Mouse (Mus musculus) lung, postnatal 4 days (tissue): Measurements from ENCODE around the gene Tmcc3.
A peak's percentile ranks its signal among the peaks of the same experiment; 100 is the strongest.

Source experiments
- DNase-seq, 2 experiments: peaks; one replicate each; pipeline ENCODE4 v3.0.0; 2021

Tmcc3 gene

GRCm38 (mm10) chr10:94551924-94552523 lies 240.3 kb downstream of the Tmcc3 start:
- peak in 1 of 2 experiments; percentile 25 for DNase-seq

DNA sequence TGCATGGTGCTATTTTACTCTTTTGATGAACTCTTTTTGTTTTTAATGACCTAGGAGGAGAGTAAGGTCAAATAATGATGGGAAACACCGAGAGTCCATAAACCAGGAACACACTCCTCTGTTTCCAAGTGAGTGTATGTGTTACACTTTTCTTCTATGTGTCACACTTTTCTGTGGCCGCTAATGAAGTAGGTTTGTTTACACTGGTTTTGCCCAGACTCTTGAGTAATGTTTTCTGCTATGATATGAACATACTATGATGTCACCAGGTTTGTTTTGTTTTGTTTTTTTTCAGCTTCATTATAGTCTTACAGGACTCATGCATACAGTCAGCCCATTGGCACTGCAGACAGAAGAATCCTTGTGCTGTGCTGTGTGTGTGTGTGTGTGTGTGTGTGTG lies 243.6 kb downstream of the Tmcc3 start:
- DNase-seq, result no peak

DNA sequence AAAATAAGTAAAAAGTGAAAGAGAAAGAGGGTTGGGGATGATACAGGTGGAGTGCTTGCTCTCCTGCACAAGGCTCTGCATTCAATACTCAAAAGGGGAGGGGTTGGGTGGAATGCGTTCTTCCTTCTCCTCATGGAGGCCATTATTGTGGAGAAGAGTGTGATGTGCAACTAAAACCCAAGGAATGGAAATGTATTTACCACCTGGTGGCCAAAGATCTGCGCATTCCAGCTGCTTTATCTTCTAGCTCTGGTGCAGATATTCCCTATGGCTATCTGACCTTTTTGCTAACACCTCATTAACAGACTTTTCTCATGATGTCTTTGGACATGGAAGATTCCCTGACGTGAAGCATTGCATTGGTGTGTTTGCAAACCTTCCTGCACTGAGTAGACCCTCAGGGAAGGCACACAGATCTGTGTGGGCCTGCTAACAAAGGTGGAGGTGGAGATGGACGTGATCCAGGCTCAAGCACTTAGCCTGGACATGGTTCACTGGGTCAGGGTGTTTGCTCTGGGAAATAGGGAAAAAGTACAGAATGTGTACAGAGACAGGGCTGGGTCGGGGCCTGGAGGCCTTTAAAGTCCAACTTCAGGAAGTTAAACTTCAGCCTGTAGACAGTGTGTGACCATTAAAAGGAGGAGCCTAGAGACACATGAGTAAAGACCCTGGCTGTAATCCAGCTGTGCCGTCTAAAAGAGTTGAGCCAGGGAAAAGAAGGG lies 245.8 kb downstream of the Tmcc3 start:
- no peak for DNase-seq

DNA sequence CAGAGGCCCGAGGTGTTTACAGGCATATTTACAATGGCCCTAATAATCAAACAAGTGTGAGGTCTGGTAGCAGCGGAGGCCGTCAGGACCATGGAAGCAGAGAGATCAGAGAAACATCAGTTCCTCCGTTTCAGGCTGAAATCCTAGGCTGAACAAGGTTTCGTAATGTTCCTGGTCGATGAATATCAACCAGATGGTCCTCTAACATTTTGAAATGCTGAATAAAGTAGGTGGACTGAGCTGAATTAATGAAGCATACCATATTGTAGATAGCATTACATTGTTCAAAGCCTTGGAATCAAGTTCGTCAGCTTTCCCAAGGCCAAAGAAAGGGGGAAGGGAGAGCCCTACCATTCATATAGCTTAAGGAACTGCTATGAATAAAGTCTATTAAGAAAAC lies 247.1 kb downstream of the Tmcc3 start:
- DNase-seq, result no peak

GRCm38 (mm10) chr10:94561351-94561750 lies 249.6 kb downstream of the Tmcc3 start:
- DNase-seq, result no peak

- DNase-seq, result peak in 1 of 2 experiments; percentile 61
Observed at GRCm38 (mm10) chr10:94562188-94562587, 250.4 kb downstream of the Tmcc3 start.

GRCm38 (mm10) chr10:94562991-94563390 lies 251.2 kb downstream of the Tmcc3 start:
- DNase-seq, result no peak

GRCm38 (mm10) chr10:94565410-94566221 lies 253.9 kb downstream of the Tmcc3 start:
- DNase-seq, result no peak

DNA sequence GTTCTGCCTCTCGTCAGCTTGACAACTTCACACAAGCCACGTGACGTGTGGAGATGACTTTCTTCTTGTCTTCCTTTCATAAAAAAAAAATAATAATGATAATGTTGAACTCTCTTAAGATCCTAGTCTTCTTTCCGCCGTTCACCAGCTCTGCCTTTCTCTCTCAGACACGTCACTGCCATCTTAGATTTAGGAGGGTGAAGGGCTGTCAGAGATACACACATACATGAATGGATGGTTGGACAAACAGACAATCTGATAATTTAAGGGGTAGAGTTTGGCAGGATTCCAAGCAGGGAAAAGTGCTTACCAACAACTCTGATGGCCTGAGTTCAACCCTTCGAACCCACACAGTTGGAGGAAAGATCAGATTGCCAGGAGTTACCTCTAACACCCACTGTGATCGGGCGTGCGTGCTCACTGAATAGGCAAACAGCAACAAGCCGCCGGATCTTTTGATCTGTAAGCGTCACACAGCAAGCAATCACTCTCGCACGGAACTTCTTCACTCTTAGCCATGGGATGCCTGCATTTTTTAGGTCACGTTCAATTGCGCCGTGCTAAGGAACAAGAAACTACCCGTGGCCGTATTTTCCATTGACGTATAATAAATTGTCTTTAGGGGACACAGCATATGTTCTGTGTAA lies 254.6 kb downstream of the Tmcc3 start:
- no peak for DNase-seq

DNA sequence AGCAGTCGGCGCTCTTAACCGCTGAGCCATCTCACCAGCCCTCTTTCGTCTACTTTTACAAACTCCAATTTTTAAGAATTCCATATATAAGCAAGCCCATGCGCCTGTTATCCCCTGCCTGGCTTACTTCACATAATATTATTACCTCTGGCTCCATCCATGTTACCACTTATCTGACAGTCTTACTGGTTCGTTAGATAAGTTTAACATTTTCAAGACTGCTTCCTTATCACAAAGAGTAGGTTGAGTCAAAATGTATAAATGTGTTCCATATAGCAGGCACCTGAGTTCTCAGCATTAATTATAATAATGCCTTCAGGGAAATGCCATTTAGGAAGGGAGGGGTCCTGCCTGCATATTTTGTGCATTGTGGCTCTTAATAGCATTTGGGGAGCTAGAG lies 255.5 kb downstream of the Tmcc3 start:
- no peak for DNase-seq

- DNase-seq, result no peak
Observed at GRCm38 (mm10) chr10:94567915-94568314, 256.2 kb downstream of the Tmcc3 start.

DNA sequence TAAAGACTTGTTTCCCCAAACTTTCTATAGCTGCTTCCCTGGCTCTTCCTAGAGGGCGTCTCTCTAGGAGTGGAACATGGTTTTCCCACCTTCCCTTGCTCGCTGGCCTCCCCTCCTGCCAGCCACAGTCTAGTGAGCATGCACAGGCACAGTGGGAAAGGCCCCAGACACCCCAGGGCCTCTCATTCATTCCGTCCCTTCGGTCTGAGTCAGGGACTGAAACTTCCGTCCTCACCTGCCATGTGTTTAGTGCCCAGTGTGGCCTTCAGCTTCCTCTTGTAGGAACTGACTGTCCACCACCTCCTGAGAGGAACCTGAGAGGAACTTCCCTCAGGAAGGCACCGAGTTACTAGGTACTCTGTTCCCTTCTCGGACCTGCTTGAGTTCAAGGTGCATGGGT lies 257.1 kb downstream of the Tmcc3 start:
- DNase-seq, result no peak

- no peak for DNase-seq
Observed at GRCm38 (mm10) chr10:94569731-94570130, 258.0 kb downstream of the Tmcc3 start.

DNA sequence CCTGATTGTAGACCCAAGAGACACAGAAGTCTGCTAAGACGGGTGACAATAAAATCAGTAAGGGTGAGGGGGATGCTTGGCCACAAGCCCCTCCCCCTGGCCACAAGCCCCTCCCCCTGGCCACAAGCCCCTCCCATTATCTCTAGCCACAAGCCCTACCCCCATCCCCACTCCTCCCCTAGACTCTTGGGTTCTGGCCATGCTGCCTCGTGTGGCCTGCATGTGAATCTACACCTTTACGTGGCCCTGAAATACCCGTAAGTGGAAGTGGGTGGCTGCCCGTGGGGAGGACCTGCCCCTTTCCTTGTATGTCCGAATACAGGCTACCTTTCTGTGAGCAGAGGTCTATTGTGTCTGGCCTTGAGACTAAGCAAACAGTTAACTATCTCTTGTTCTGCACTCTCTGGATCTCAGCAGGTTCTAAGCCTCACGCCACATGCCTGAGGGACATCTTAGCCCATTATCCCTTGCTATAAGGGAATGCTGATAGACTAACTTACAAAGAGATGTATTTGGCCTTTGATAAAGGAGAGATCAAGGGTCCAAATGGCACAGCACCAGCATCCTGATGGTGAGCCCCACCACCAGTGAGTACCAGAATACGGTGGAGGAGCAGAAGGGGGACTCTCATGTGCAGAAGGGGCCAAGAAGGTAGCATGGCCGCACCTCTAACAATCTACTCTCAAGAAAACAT lies 260.3 kb downstream of the Tmcc3 start:
- no peak for DNase-seq

DNA sequence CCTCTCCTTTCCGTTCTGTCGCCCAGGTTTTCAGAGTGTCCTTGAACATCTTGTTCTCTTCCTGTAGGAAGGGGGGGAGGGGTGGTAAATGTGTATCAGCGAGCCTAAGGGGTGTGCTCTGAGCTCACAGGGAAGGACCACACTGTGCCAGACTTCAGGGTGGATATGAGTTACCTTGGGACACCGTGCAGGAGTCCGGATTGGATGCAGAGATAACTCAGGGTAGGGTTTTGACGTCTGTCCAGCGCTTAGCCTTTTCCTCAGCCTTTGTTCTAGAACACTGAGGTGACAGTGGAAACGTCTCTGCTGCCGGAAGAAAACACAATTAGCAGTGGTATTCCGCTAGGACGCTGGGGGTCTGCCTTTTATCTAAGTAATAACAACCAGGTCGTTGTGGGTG lies 261.0 kb downstream of the Tmcc3 start:
- peak; percentile 17 to 42 for DNase-seq

GRCm38 (mm10) chr10:94574451-94575333 lies 262.9 kb downstream of the Tmcc3 start:
- DNase-seq, result peak; percentile 60 to 70

DNA sequence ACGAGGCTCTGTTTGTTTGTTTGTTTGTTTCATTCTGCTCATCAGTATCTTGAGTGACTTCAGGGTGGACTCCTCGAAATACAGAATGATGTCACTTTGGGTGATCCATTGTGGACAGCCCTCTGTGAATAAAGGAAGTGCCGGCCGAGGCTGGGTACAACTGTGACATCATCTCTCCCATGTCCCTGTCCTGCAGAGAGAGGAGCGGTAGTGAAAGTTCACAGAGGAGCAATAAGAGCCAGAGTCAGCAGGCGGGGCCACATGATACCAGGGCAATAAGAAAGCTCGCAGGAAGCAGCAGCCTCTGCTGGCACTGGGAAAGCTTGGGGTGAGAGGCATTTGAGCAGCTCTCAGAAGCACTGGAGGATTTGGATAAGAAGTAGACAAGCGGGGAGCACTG lies 264.2 kb downstream of the Tmcc3 start:
- DNase-seq, result peak; percentile 71 to 72

GRCm38 (mm10) chr10:94578870-94579269 lies 267.1 kb downstream of the Tmcc3 start:
- DNase-seq, result no peak

GRCm38 (mm10) chr10:94581384-94581783 lies 269.6 kb downstream of the Tmcc3 start:
- no peak for DNase-seq

- no peak for DNase-seq
Observed at GRCm38 (mm10) chr10:94583714-94584113, 272.0 kb downstream of the Tmcc3 start.

- DNase-seq, result no peak
Observed at GRCm38 (mm10) chr10:94584851-94585359, 273.2 kb downstream of the Tmcc3 start.
